Mouse (Mus musculus): Measurements from ENCODE around the gene Arhgap18.
A peak's percentile ranks its signal among the peaks of the same experiment; 100 is the strongest.

Arhgap18 gene

GRCm38 (mm10) chr10:26780581-26780980 is 27.4 kb downstream of the Arhgap18 start:
- no peak for DNase-seq

GRCm38 (mm10) chr10:26789680-26790079 is 36.5 kb downstream of the Arhgap18 start:
- no peak for DNase-seq

GRCm38 (mm10) chr10:26791810-26792209 is 38.6 kb downstream of the Arhgap18 start:
- no peak for DNase-seq

GRCm38 (mm10) chr10:26793013-26793412 is 39.8 kb downstream of the Arhgap18 start:
- no peak for DNase-seq

- no peak for DNase-seq
Observed at GRCm38 (mm10) chr10:26796432-26797286, 43.4 kb downstream of the Arhgap18 start.

- DNase-seq, result no peak
Observed at GRCm38 (mm10) chr10:26797287-26797672, 44.1 kb downstream of the Arhgap18 start.

GRCm38 (mm10) chr10:26798752-26799411 is 45.7 kb downstream of the Arhgap18 start:
- no peak for DNase-seq

- no peak for DNase-seq
Observed at GRCm38 (mm10) chr10:26799562-26800051, 46.4 kb downstream of the Arhgap18 start.

- DNase-seq, result no peak
Observed at GRCm38 (mm10) chr10:26804351-26804983, 51.2 kb downstream of the Arhgap18 start.

- no peak for DNase-seq
Observed at GRCm38 (mm10) chr10:26805007-26805406, 51.8 kb downstream of the Arhgap18 start.

GRCm38 (mm10) chr10:26806092-26806491 is 52.9 kb downstream of the Arhgap18 start:
- DNase-seq, result no peak

GRCm38 (mm10) chr10:26810059-26810458 is 56.8 kb downstream of the Arhgap18 start:
- no peak for DNase-seq

GRCm38 (mm10) chr10:26810810-26811209 is 57.6 kb downstream of the Arhgap18 start:
- no peak for DNase-seq

- no peak for DNase-seq
Observed at GRCm38 (mm10) chr10:26811342-26811741, 58.1 kb downstream of the Arhgap18 start.

- peak; percentile 26 for DNase-seq
Observed at GRCm38 (mm10) chr10:26815646-26816045, 62.4 kb downstream of the Arhgap18 start.

- no peak for DNase-seq
Observed at GRCm38 (mm10) chr10:26820326-26820725, 67.1 kb downstream of the Arhgap18 start.

GRCm38 (mm10) chr10:26820936-26821335 is 67.7 kb downstream of the Arhgap18 start:
- DNase-seq, result no peak

GRCm38 (mm10) chr10:26823997-26824396 is 70.8 kb downstream of the Arhgap18 start:
- no peak for DNase-seq

GRCm38 (mm10) chr10:26825246-26825889 is 72.1 kb downstream of the Arhgap18 start:
- DNase-seq, result peak; percentile 23

GRCm38 (mm10) chr10:26827315-26827714 is 74.1 kb downstream of the Arhgap18 start:
- DNase-seq, result no peak

- no peak for DNase-seq
Observed at GRCm38 (mm10) chr10:26828412-26829137, 75.4 kb downstream of the Arhgap18 start.

- DNase-seq, result no peak
Observed at GRCm38 (mm10) chr10:26832068-26832467, 78.8 kb downstream of the Arhgap18 start.

Measured in right cerebral cortex, postnatal 14 days (tissue).